ENCODE assay signal across 11 mouse cellular contexts in the genomic region with DNA sequence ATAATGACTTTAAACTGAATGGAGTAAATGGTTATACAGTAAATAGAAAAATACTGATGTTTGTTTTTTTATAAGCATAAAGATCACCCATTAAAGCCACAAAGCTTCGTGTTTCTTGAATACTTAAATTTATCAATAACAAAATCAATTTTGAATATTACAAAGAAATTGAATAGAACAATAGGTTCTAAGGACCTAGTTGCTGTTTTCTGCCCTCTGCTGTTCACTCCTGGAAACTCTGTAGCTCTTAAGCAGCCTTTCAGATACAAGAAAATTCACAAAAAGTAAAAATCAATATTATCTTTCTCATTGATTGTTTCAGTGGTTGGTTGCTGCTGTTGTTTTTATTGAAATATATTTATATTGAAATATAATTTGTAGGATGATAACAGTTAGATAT. TPM values are rescaled to one million over a fixed set of nuclear protein-coding genes. Genes with fewer than 3 reads are reported as not detected.
DNase-seq lines count a peak whose midpoint lies in the region; ATAC-seq and TF ChIP-seq lines count a peak whose summit lies in the region.
"Had no signal": no experiment of that assay in that cellular context is flagged by ENCODE, and none has a peak within 500 bp of the region (broad histone marks: within the 10 kb centered on the region; RNA-seq: fewer than 3 reads in every experiment).

No protein-coding gene starts in this region.

- H3K36me3 ChIP-seq in heart, postnatal 0 days (replicated peaks; ENCODE audit: control insufficient read depth, insufficient read depth, low read length): no peaks in the 10 kb centered on the region
- H3K36me3 ChIP-seq in heart, embryonic 10.5 days: no peaks in the 10 kb centered on the region
- H3K36me3 ChIP-seq in midbrain, embryonic 11.5 days (ENCODE audit: control insufficient read depth, insufficient read depth, low read length): no peaks in the 10 kb centered on the region
- H3K36me3 ChIP-seq in midbrain, embryonic 16.5 days (ENCODE audit: control insufficient read depth, insufficient read depth, low read length): no peaks in the 10 kb centered on the region
- H3K36me3 ChIP-seq in thymus, adult 2 months (ENCODE audit: control insufficient read depth, insufficient read depth, low read length): no peaks in the 10 kb centered on the region
- no peaks in the 10 kb centered on the region for H3K36me3 ChIP-seq in heart, embryonic 12.5 days
- H3K36me3 ChIP-seq: heart, embryonic 15.5 days had no signal

- H3K9me3 ChIP-seq in heart, postnatal 0 days (replicated peaks; ENCODE audit: control insufficient read depth, low read length): no peaks in the 10 kb centered on the region
- H3K9me3 ChIP-seq in heart, embryonic 10.5 days: no peaks in the 10 kb centered on the region
- H3K9me3 ChIP-seq in midbrain, embryonic 11.5 days (ENCODE audit: control insufficient read depth, low read length): no peaks in the 10 kb centered on the region
- no peaks in the 10 kb centered on the region for H3K9me3 ChIP-seq in midbrain, embryonic 16.5 days (replicated peaks; ENCODE audit: control insufficient read depth, low read length, poor library complexity, severe bottlenecking)
- no peaks in the 10 kb centered on the region for H3K9me3 ChIP-seq in heart, embryonic 12.5 days (replicated peaks)
- H3K9me3 ChIP-seq: heart, embryonic 15.5 days had no signal

- WGBS in heart, postnatal 0 days: 4% methylated on average over 1 of the region's 1 CpGs
- WGBS in heart, embryonic 10.5 days: 11% methylated on average over 1 of the region's 1 CpGs
- WGBS in midbrain, embryonic 11.5 days: 4% methylated on average over 1 of the region's 1 CpGs
- 13% methylated on average over 1 of the region's 1 CpGs for WGBS in midbrain, embryonic 16.5 days
- WGBS in thymus, adult 2 months: 15% methylated on average over 1 of the region's 1 CpGs
- WGBS in heart, embryonic 12.5 days: 2% methylated on average over 1 of the region's 1 CpGs

- no peak for DNase-seq in heart, postnatal 0 days (ENCODE audit: low spot score)
- DNase-seq in heart, embryonic 10.5 days (ENCODE audit: low spot score): no peak
- peak; percentile 88 for DNase-seq in midbrain, embryonic 11.5 days (ENCODE audit: low spot score, missing footprints)
- DNase-seq in NIH3T3 (ENCODE audit: low read depth): peak; percentile 65
- DNase-seq in embryo, embryonic 11 days: peak; percentile 53
- DNase-seq in thymus, adult 2 months: no peak
- DNase-seq: kidney, postnatal 14 days had no signal

- no peak for ATAC-seq in heart, postnatal 0 days (ENCODE audit: insufficient read depth, low read depth)
- no peak for ATAC-seq in midbrain, embryonic 11.5 days (ENCODE audit: low FRiP score)
- no peak for ATAC-seq in midbrain, embryonic 16.5 days
- ATAC-seq in heart, embryonic 12.5 days (ENCODE audit: insufficient number of reproducible peaks, low FRiP score): no peak
- ATAC-seq: Patski had no signal

- no peak overlapping the region for H3K9ac ChIP-seq in heart, postnatal 0 days (replicated peaks; ENCODE audit: low read depth, low read length)
- H3K9ac ChIP-seq in midbrain, embryonic 11.5 days (ENCODE audit: low read length): no peak overlapping the region
- H3K9ac ChIP-seq in midbrain, embryonic 16.5 days (ENCODE audit: low read depth, low read length): no peak overlapping the region
- H3K9ac ChIP-seq in heart, embryonic 12.5 days: no peak overlapping the region
- H3K9ac ChIP-seq: heart, embryonic 15.5 days had no signal

- TF ChIP-seq POLR2A in thymus, adult 2 months (IDR thresholded peaks at IDR 0.05; ENCODE audit: control insufficient read depth, extremely low read depth, insufficient read depth, low read length, poor library complexity): no peak

- H3K4me2 ChIP-seq in heart, postnatal 0 days (ENCODE audit: low read depth, low read length): no peak overlapping the region
- no peak overlapping the region for H3K4me2 ChIP-seq in midbrain, embryonic 11.5 days
- no peak overlapping the region for H3K4me2 ChIP-seq in midbrain, embryonic 16.5 days (ENCODE audit: low read length)
- H3K4me2 ChIP-seq in heart, embryonic 12.5 days: no peak overlapping the region
- H3K4me2 ChIP-seq: heart, embryonic 15.5 days had no signal

- TF ChIP-seq CTCF in heart, postnatal 0 days (IDR thresholded peaks at IDR 0.05; ENCODE audit: low read depth): peak; percentile 41
- TF ChIP-seq CTCF in thymus, adult 2 months (IDR thresholded peaks at IDR 0.05; ENCODE audit: borderline replicate concordance, control insufficient read depth, extremely low read depth, insufficient read depth, low read length, poor library complexity): no peak

- H3K27ac ChIP-seq in heart, postnatal 0 days (ENCODE audit: low read depth): no peak overlapping the region
- no peak overlapping the region for H3K27ac ChIP-seq in heart, embryonic 10.5 days
- H3K27ac ChIP-seq in midbrain, embryonic 11.5 days (ENCODE audit: low read depth, low read length): no peak overlapping the region
- H3K27ac ChIP-seq in midbrain, embryonic 16.5 days (ENCODE audit: low read length): no peak overlapping the region
- no peak overlapping the region for H3K27ac ChIP-seq in thymus, adult 2 months (ENCODE audit: control insufficient read depth, insufficient read depth, low read length)
- no peak overlapping the region for H3K27ac ChIP-seq in heart, embryonic 12.5 days (ENCODE audit: poor library complexity, severe bottlenecking)
- H3K27ac ChIP-seq: heart, embryonic 15.5 days had no signal

- peaks cover 5% of the 10 kb centered on the region; the same call in 1 of the 2 replicates for H3K4me1 ChIP-seq in heart, postnatal 0 days (ENCODE audit: control insufficient read depth, insufficient read depth)
- H3K4me1 ChIP-seq in heart, embryonic 10.5 days: peaks cover 17% of the 10 kb centered on the region
- 0 out of 2 replicates have a peak, but pooled peaks cover 1% of the 10 kb centered on the region for H3K4me1 ChIP-seq in midbrain, embryonic 11.5 days (ENCODE audit: control insufficient read depth, insufficient read depth, low read length)
- H3K4me1 ChIP-seq in midbrain, embryonic 16.5 days (ENCODE audit: control insufficient read depth, insufficient read depth, low read length): peaks cover 6% of the 10 kb centered on the region
- H3K4me1 ChIP-seq in thymus, adult 2 months (replicated peaks; ENCODE audit: control insufficient read depth, insufficient read depth, low read length): peaks cover 16% of the 10 kb centered on the region
- peaks cover 15% of the 10 kb centered on the region for H3K4me1 ChIP-seq in heart, embryonic 12.5 days (replicated peaks)

- TF ChIP-seq EP300 in heart, postnatal 0 days (IDR thresholded peaks at IDR 0.05; ENCODE audit: low read depth): no peak

- H3K4me3 ChIP-seq in heart, postnatal 0 days (ENCODE audit: low read depth, low read length): no peak overlapping the region
- no peak overlapping the region for H3K4me3 ChIP-seq in heart, embryonic 10.5 days
- no peak overlapping the region for H3K4me3 ChIP-seq in midbrain, embryonic 11.5 days (ENCODE audit: low read depth, low read length)
- H3K4me3 ChIP-seq in midbrain, embryonic 16.5 days (ENCODE audit: low read depth, low read length): no peak overlapping the region
- no peak overlapping the region for H3K4me3 ChIP-seq in thymus, adult 2 months (ENCODE audit: control insufficient read depth, insufficient read depth, low read length)
- no peak overlapping the region for H3K4me3 ChIP-seq in heart, embryonic 12.5 days
- H3K4me3 ChIP-seq: heart, embryonic 15.5 days had no signal

- peaks cover 24% of the 10 kb centered on the region for H3K27me3 ChIP-seq in heart, postnatal 0 days (ENCODE audit: control insufficient read depth, insufficient read depth, low read length)
- H3K27me3 ChIP-seq in heart, embryonic 10.5 days (ENCODE audit: insufficient read depth, poor library complexity, severe bottlenecking): peaks cover 26% of the 10 kb centered on the region
- H3K27me3 ChIP-seq in midbrain, embryonic 11.5 days (ENCODE audit: control insufficient read depth, insufficient read depth, low read length): 0 out of 2 replicates have a peak, but pooled peaks cover under 1% of the 10 kb centered on the region
- H3K27me3 ChIP-seq in midbrain, embryonic 16.5 days (ENCODE audit: control insufficient read depth, insufficient read depth, low read depth, low read length): no peaks in the 10 kb centered on the region
- no peaks in the 10 kb centered on the region; the same call in 1 of the 2 replicates for H3K27me3 ChIP-seq in thymus, adult 2 months (ENCODE audit: control insufficient read depth, insufficient read depth, low read length)
- H3K27me3 ChIP-seq in heart, embryonic 12.5 days (replicated peaks): peaks cover 24% of the 10 kb centered on the region

RNA-seq across cellular contexts. Expression of a gene that starts 2.7 kb away (rescaled TPM):
- not detected in 2 replicates for total RNA-seq in heart, postnatal 0 days (2014; rRNA removed; ENCODE audit: low replicate concordance)
- polyA plus RNA-seq in heart, postnatal 0 days (2015; fragmentation: Nextera tagmentation; extraction: Ambion mirVana): 0.03 and 0.05 TPM in 2 replicates
- 0.17 and 0.35 TPM in 2 replicates for polyA plus RNA-seq in heart, embryonic 10.5 days (2016; fragmentation: Nextera tagmentation; extraction: Ambion mirVana)
- polyA plus RNA-seq in midbrain, embryonic 11.5 days (2014; fragmentation: Nextera tagmentation; extraction: Ambion mirVana): 12.0 and 13.9 TPM in 2 replicates
- 241 and 261 TPM in 2 replicates for polyA plus RNA-seq in midbrain, embryonic 16.5 days (2015; fragmentation: Nextera tagmentation; extraction: Ambion mirVana)
- polyA plus RNA-seq in thymus, adult 2 months (2012; rRNA removed): 0.28 TPM in 2 replicates
- 0.31 and 0.56 TPM in 2 replicates for polyA plus RNA-seq in heart, embryonic 12.5 days (2016; fragmentation: Nextera tagmentation; extraction: Ambion mirVana)
- polyA plus RNA-seq: Patski had no signal

Comparison
In these comparisons a context has a peak if more than half of its experiments do, and no peak if none do; other contexts are left out.
1. RNA of a gene that starts 2.7 kb away (polyA plus RNA-seq): 241 to 261 TPM in midbrain, embryonic 16.5 days; 12.0 to 13.9 TPM in midbrain, embryonic 11.5 days, 0.31 to 0.56 TPM in heart, embryonic 12.5 days, 0.17 to 0.35 TPM in heart, embryonic 10.5 days, 0.28 TPM in thymus, adult 2 months and 0.03 to 0.05 TPM in heart, postnatal 0 days; every median in the first group is over 10 times any median in the second.
2. DNase-seq: peak in midbrain, embryonic 11.5 days (single experiment), NIH3T3 (single experiment) and embryo, embryonic 11 days (single experiment); none in heart, postnatal 0 days (single experiment), heart, embryonic 10.5 days (single experiment) and thymus, adult 2 months (single experiment).